Mouse (Mus musculus) liver, embryonic 14.5 days (tissue): ENCODE data around the gene B3gnt2. TPM values are rescaled to one million over a fixed set of nuclear protein-coding genes. Genes with fewer than 3 reads are reported as not detected.

Experiments used
- ATAC-seq: fragments of 200-750 bp; cut with Nextera tagmentation; 2 replicates; pipeline ENCODE4 v1.8.0; 2017; ENCODE audit warnings: moderate number of reproducible peaks, mild to moderate bottlenecking, moderate library complexity; ENCODE audit not compliant: insufficient read depth
- DNase-seq, 3 experiments: peaks; one replicate each; pipeline ENCODE4 v3.0.0-alpha.2; 2012 to 2013; ENCODE audit warnings: low read depth in 3 of 3, low spot score in 3 of 3
- H3K27ac ChIP-seq: fragments of 300-500 bp; sonication (generic); 2 replicates; pipeline ENCODE4 v1.5.1; 2014; ENCODE audit warnings: moderate library complexity, mild to moderate bottlenecking, control low read depth, inconsistent platforms
- H3K27me3 ChIP-seq: fragments of 300-500 bp; sonication (generic); 2 replicates; pipeline ENCODE4 v1.6.1; 2014; ENCODE audit warnings: mild to moderate bottlenecking, low read length, moderate library complexity; ENCODE audit not compliant: control insufficient read depth, insufficient read depth
- H3K36me3 ChIP-seq: fragments of 300-500 bp; sonication (generic); replicated peaks from 2 replicates; pipeline ENCODE4 v1.6.1; 2014; ENCODE audit warnings: low read depth; ENCODE audit not compliant: control insufficient read depth, insufficient read depth
- H3K4me1 ChIP-seq, 2 experiments: fragments of 200-500 bp in 1 of 2; fragments of 300-500 bp in 1 of 2; sonication (generic) in 1 of 2; replicated peaks; 2 replicates each; pipeline ENCODE4 v1.6.1; 2012 to 2014; ENCODE audit warnings: antibody characterized with exemption in 1 of 2, inconsistent platforms in 1 of 2, low read length in 1 of 2; ENCODE audit not compliant: control insufficient read depth in 2 of 2, insufficient read depth in 2 of 2
- H3K4me2 ChIP-seq: fragments of 300-500 bp; sonication (generic); 2 replicates; pipeline ENCODE4 v1.6.1; 2014; ENCODE audit warnings: low read depth, mild to moderate bottlenecking, control low read depth, moderate library complexity
- H3K4me3 ChIP-seq, 2 experiments: fragments of 200-500 bp in 1 of 2; fragments of 300-500 bp in 1 of 2; sonication (generic) in 1 of 2; 2 replicates each; pipeline ENCODE4 v1.5.1; 2012 to 2014; ENCODE audit warnings: low read depth in 2 of 2, low read length in 2 of 2, mild to moderate bottlenecking in 2 of 2, control low read depth in 1 of 2, inconsistent platforms in 1 of 2, moderate library complexity in 1 of 2; ENCODE audit not compliant: insufficient read depth in 1 of 2
- H3K9ac ChIP-seq: fragments of 300-500 bp; sonication (generic); replicated peaks from 2 replicates; pipeline ENCODE4 v1.6.1; 2014; ENCODE audit warnings: mild to moderate bottlenecking, control low read depth, moderate library complexity
- H3K9me3 ChIP-seq: fragments of 300-500 bp; sonication (generic); 2 replicates; pipeline ENCODE4 v1.6.1; 2016; ENCODE audit warnings: low read length, mixed read lengths; ENCODE audit not compliant: control insufficient read depth
- CTCF ChIP-seq: IDR thresholded peaks from 2 replicates; pipeline ENCODE4 v1.5.1; 2016; ENCODE audit warnings: antibody characterized with exemption, low read depth, control low read depth
- EP300 ChIP-seq: IDR thresholded peaks from 2 replicates; pipeline ENCODE4 v1.6.1; 2016; ENCODE audit warnings: antibody characterized with exemption, low read depth
- WGBS: fragments of 180-500 bp; shearing (Covaris S2); extraction: QIAGEN DNeasy Blood & Tissue Kit; methylation state at CpG from one replicate; pipeline ENCODE4 v1.1.7; 2014; ENCODE audit not compliant: insufficient replicate concordance; 5-methylcytosine and 5-hydroxymethylcytosine counted together
- polyA plus RNA-seq, 2 experiments: library from polyadenylated mRNA; depleted of rRNA in 1 of 2; stranded (reverse) in 1 of 2; unstranded in 1 of 2; fragments of >200 nt; fragmentation: Nextera tagmentation in 1 of 2; extraction: Ambion mirVana in 1 of 2; gene quantifications; 2 replicates each; pipeline versions ENCODE4 v1.2.1 to v1.2.3; 2012 to 2014

The B3gnt2 gene
- polyA plus RNA-seq, 2 experiments: 2.3 to 3.6 TPM

DNA sequence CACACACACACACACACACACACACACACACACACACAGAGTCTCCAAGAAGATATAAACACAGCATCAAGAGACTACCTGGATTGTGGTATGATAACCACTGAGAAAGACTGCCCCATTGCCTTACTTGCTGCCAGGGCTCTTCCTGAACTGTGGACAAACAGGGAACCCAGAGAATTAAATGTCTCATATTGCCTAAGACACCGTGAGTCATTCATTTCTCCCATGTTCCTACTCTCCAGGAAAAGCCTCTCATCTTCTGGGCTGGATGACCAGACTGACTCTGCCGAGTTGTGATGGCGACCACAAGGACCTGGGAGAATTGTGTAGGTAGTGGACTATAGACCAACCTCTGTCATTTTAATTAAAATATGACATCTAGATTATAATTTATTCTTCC, 149.4 kb downstream of the B3gnt2 start:
- no peak for DNase-seq
- no peak for TF ChIP-seq CTCF
- TF ChIP-seq EP300: no peak
- 74% methylated on average over 3 of the region's 3 CpGs for WGBS

DNA sequence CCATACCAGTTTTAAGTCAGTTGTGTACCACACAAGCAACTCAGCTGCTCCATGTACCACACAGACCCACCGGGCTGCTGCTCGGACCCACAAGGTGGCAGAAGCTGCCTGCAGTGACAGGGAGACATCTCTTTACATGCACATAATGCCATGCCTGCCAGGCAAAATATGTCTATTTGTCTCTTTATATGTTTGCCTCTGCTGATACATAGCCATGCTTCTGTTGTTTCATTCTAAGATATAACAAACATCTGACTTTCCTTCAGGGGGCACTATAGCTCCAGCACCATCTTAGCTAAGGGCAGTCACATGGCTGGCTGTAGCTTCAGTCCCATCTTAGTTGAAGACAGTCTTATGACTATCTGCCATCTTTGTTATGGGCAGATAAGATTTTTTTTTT, 150.2 kb downstream of the B3gnt2 start:
- DNase-seq: peak in 2 of 3 experiments; percentile 9 to 32
- 0 out of 2 replicates have a peak, but pooled peaks have one; percentile 39 for ATAC-seq
- no peaks in the 10 kb centered on the region for H3K36me3 ChIP-seq
- no peak overlapping the region for H3K27ac ChIP-seq
- H3K4me3 ChIP-seq: no peak overlapping the region
- H3K4me1 ChIP-seq: no peaks in the 10 kb centered on the region
- H3K9ac ChIP-seq: no peak overlapping the region
- WGBS: 77% methylated on average over 2 of the region's 2 CpGs
- no peaks in the 10 kb centered on the region for H3K27me3 ChIP-seq
- no peak overlapping the region for H3K4me2 ChIP-seq
- peak; percentile 31 for TF ChIP-seq CTCF
- no peak for TF ChIP-seq EP300
- no peaks in the 10 kb centered on the region for H3K9me3 ChIP-seq

More for the DNA sequence above, 149.4 kb downstream of the B3gnt2 start:
- Histone ChIP-seq H3K27ac (no peak overlapping the region), H3K36me3 (no peaks in the 10 kb centered on the region), H3K4me2 (no peak overlapping the region), H3K4me3 (no peak overlapping the region), H3K9me3 (no peaks in the 10 kb centered on the region), H3K27me3 (no peaks in the 10 kb centered on the region), H3K4me1 (no peaks in the 10 kb centered on the region), H3K9ac (no peak overlapping the region)
- ATAC-seq: no peak

Other genes with a start within 250 kb of the B3gnt2 start
- gene Zrsr1, start 111.0 kb upstream of the B3gnt2 start, polyA plus RNA-seq (2012; rRNA removed): 6.2 and 12.6 TPM in 2 replicates
- gene Zrsr1, start 111.0 kb upstream of the B3gnt2 start, polyA plus RNA-seq (2014; fragmentation: Nextera tagmentation; extraction: Ambion mirVana): 1.8 and 2.3 TPM in 2 replicates
- 2.3 and 2.8 TPM in 2 replicates for gene Gm28048, start 121.1 kb upstream of the B3gnt2 start, polyA plus RNA-seq (2012; rRNA removed)
- 6.8 and 9.2 TPM in 2 replicates for gene Gm28048, start 121.1 kb upstream of the B3gnt2 start, polyA plus RNA-seq (2014; fragmentation: Nextera tagmentation; extraction: Ambion mirVana)
- 10.9 and 35.6 TPM in 2 replicates for gene Commd1, start 121.4 kb upstream of the B3gnt2 start, polyA plus RNA-seq (2012; rRNA removed)
- 203 and 221 TPM in 2 replicates for gene Commd1, start 121.4 kb upstream of the B3gnt2 start, polyA plus RNA-seq (2014; fragmentation: Nextera tagmentation; extraction: Ambion mirVana)
- gene Cct4, start 129.6 kb upstream of the B3gnt2 start, polyA plus RNA-seq (2012; rRNA removed): 41.0 and 65.4 TPM in 2 replicates
- 142 and 158 TPM in 2 replicates for gene Cct4, start 129.6 kb upstream of the B3gnt2 start, polyA plus RNA-seq (2014; fragmentation: Nextera tagmentation; extraction: Ambion mirVana)
- 0.61 and 0.93 TPM in 2 replicates for gene Fam161a, start 146.6 kb upstream of the B3gnt2 start, polyA plus RNA-seq (2012; rRNA removed)
- gene Fam161a, start 146.6 kb upstream of the B3gnt2 start, polyA plus RNA-seq (2014; fragmentation: Nextera tagmentation; extraction: Ambion mirVana): 1.4 and 1.9 TPM in 2 replicates